Mouse (Mus musculus) left cerebral cortex, adult 18-20 months (tissue): Measurements from ENCODE around the gene Tuba3a. TPM values are rescaled to one million over a fixed set of nuclear protein-coding genes. Genes with fewer than 3 reads are reported as not detected.
A peak's percentile ranks its signal among the peaks of the same experiment; 100 is the strongest.
"Not testable (repeated sequence)": the region's sequence is repeated elsewhere in the genome, so short reads cannot be mapped to it uniquely, and the experiment has no call there.

Experiments used
- DNase-seq, 2 experiments: peaks; one replicate each; pipeline ENCODE4 v3.0.0; 2021 to 2022; ENCODE audit warnings: low spot score in 2 of 2, mixed read lengths in 1 of 2
- total RNA-seq, 2 experiments: library from RNA; stranded (reverse); gene quantifications; 2 replicates each; pipeline ENCODE4 v1.2.3; 2021

Gene Tuba3a
- total RNA-seq, 2 experiments from 2014 or later = not detected

DNA sequence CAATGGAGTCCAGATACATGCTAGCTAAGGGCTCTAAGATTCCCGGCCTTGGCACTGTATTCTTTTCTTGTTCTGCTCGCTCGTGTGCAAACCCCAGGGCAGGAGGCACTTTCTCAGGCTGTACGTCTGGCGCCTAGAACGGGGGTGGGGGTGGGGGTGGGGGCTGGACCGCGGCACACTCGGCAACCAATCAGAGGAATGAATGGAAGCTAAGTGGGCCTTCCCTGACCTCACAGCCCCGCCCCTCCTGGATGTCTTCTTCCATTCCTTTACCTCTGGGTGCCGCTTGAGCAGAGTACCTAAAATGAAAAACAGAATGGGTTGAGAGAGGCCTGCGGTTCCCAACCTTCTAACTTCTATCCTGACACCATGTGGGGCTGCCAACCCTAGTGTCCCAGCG is 23.1 kb upstream of the Tuba3a start:
- DNase-seq = no peak

DNA sequence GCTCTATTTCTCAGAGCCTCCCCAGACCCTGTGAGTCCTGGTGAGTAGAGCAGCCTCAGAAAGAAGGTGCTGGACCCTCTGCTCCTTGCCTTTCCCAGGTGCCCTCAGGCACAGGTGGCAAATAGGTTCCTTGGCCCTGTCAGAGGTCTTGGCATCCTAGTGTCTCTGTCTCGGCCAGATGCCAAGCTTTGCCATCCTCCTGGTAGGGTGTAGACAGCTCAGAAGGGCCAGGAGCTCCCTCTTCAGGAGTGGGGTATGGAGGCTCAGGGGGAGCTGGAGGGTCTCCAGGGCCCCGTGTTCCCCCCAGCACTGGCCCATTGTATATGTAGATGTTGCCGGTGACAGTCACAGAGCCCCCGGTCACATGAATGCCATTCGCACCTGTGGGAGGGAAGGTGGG is 21.2 kb upstream of the Tuba3a start:
- DNase-seq = no peak

DNA sequence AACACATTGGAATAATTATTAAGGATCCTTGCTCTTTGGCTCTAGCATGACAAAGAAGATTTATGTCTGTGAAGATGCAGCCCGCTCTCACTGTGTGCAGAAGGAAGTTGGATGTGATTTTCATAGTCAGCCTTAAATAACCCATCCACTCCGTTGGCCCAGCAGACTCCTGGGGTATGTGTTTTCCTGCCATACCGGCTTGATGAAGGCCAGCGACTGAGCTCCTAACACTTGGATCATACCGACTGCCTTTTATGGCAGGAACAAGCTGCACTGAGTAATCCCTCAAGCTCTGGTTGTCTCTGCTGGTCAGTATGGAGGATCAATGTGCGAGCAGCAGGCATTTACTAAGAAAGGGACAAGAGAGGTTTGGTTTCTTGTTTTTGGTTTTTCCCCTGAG is 19.6 kb upstream of the Tuba3a start:
- DNase-seq = no peak

DNA sequence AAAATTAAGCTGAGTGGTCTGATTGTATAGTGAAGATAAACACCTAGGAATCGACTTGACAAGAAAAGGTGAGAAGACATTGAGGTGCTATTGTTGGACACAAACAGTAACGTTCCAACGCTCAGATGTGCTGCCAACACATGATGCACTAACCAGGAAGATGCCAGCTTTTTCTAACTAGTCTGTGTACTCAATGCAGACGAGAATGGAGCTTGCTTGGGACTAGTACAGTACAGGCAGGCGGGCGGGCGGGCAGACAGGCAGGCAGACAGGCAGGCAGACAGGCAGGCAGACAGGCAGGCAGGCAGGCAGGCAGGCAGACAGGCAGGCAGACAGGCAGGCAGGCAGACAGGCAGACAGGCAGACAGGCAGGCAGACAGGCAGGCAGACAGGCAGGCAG is 18.6 kb upstream of the Tuba3a start:
- DNase-seq = not testable (repeated sequence)

DNA sequence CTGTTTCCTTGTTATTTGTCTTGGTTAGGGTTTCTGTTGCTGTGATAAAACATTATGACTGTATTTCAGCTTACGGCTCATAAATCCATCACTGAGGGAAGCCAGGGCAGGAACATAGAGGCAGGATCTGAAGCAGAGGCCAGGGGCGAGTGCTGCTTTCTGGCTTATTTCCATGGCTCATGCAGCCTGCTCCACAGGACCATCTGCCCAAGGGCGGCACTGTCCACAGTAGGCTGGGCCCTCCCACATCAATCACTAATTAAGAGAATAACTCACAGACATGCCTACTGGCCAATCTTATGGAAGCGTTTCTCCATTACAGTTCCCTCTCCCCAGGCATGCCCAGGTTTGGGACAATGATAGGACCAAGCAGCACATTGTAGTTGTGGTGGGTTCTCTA is 17.4 kb upstream of the Tuba3a start:
- no peak for DNase-seq

DNA sequence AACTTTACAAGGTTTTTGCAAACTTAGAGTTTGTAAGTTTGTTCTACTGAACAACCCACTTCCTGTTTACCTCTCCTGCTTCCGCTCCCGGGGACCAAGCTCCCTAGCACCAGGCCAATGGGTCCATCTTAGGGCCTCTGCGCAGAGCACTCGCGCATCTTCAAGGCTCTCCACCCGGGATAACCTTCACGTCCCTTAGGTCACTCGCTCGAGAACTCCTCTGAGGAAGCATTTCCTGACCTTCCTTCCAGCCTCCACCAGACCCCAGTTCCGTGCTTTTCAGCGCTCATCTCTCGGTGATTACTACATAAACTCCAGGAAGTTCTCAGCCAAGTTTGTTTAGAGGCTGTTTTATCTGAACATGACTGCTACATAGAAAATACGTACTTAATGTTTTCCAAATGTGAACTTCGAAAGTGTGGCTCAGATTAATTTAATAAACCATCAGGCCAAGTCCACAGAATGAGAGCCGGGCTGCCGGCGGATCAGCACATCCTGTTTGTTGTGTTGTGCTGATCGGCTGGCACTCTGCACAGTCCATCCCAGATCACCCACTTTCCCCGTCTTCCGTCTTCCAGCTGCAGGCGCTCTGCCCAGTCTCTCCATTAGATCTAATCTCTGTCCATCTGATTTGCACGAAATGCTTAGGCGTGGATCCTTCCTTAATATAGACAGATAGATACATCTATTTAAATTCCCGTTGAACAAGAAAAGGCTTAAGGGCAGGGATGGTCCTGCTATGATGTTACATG is 16.6 kb upstream of the Tuba3a start:
- no peak for DNase-seq

DNA sequence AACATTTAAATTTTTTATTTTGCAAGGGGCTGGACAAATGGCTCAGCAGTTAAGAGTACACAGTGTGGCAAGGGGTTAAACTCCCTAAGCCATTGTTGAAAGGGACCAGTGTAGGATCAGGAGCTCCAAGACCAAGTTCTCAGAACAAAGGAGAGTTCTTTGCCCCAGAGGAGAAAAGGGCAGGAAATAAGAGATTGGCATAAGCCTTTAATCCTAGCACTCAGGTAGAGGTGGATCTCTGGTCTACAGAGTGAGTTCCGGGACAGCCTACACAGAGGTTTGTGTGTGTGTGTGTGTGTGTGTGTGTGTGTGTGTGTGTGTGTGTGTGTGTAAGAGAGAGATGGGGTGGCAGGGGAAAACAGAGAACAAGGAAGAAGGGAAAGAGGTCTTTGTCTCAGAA is 15.1 kb upstream of the Tuba3a start:
- DNase-seq = no peak

DNA sequence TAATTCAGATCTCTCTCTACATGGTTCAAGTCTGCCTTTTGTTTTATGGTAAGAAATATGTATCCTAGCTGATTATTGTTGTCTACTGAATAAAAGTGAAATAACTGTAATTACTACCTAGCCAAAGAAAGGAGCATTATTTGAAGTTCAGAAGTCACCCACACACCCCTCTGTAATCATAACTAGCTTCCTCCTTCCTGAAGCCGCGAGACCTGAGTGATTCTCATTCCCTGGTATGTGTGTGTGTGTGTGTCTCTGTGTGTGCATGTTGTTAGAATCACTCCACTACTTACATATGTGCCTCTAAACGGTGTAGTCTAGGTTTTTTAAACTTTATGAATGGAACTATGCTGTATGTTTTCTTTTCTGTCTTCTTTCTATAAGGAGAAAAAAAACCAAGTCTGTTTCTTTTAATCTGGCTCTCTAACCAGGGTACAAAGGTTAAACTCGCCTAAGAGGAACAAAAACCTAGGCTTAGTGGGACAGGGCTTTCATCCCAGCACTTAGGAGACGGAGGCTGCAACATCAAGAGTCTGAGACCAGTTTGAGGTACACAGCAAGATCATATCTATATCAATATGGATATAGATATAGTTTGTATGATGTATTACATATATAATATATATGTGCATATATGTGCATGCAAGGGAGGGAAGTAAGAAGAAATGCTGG is 11.4 kb upstream of the Tuba3a start:
- DNase-seq = no peak

DNA sequence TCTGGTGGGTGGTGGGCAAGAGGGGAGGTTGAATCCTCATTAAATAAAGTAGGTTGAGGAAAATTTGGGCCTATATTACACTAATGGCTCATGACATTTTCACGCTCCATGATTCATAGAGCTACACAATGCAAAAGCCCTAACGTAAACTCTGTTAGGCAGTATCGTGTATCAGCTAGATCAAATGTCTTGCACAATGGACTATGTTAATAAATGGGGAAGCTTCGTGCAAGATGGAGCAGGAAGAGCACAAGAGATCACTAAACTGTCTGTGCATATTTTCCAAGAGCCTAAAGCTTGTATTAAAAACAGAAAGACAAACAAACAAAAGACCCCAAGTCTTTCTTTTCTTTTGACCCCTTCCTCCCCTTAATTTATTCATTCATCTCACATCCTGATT is 8.2 kb upstream of the Tuba3a start:
- no peak for DNase-seq

DNA sequence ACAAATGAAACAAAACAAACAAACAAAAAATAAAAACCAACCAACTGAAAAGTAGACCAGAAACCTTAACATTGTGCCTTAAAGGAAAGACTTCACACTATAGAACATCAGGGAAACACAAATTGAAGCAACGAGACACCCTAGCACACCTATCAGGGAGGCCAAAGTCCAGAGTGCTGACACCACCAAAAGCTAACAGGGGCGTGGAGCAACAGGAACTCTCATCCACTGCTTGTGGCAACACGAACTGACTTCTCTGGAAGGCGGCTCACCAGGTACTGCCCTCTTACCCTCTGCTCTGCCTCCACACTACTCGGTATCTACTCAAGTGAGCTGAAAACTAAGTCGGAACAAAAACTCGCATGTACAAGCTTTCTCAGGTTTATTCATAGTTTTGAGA is 6.4 kb upstream of the Tuba3a start:
- DNase-seq = no peak

DNA sequence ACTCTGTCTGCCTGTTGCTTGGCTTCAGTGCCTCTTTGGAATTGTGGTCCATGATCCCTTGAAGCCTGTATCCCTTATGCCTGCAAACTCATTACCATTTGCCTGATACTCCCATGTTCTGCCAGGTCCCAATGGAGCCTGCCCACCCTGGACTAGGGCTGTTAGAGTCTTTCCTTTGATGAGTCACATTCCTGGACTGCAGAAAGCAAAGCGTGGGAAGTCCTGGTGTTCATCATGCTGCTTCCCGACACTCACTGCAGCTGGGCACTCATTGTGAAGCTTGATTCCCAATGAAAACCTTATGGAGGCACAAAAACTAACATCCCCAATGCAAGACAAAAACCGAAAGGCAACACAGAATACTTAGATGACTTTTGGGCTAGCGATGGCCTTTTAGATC is 5.5 kb upstream of the Tuba3a start:
- DNase-seq = peak; percentile 21 to 50

DNA sequence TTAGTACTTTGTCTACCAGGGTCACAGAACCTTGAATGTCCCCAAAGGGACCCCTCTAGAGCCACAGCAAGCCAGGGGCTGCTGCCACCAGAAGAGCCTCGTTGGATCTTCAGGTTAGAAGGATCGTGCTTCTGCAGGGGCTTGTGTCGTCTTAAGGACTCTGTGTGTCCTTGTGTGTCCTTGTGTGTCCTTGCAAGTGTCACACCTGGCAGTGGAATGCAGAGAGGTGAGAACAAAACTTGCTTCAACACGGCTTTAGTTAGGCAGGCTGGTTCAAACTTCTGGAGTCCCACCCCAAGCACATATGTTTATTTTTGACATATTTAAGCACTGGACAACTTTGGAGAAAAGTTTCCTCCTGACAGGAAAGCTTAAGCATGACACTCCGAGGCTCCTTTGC is 2.9 kb upstream of the Tuba3a start:
- DNase-seq = no peak

DNA sequence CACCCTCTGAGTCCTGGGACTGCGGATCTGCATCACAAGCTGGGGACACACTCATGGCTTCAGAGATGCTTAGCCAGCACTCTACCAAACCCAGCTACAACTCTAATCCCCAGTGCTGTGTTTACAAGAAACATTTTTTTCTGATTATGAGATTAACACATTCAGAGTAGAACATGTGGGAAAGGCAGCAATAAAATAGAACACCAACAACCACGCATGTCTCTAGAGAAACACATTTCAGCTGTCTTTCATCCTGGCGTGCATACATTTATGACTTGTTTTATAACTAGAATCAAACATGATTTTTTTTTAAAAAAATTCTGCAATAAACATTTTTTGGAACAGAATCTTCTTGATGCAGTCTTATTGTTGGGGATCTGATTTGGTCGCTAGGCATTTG is 1.1 kb upstream of the Tuba3a start:
- no peak for DNase-seq

DNA sequence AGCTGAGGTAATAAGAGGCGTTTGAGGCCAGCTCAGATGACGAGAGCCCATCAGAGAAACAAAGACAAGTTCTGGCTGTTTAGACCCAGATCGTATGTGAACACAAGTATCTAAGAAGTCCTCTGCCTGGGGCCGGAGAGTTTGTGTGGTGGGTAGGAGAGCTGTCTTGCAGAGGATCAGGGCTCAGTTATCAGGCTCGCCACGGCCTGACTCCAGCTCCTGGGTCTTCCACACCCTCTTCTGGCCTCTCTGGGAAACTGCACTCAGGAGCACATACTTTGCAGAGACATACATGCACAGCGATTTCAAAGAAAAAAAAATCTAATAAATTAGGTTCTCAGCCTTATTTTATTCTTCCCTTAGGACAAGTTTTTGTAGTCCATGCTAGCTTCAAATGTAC is 1.1 kb downstream of the Tuba3a start:
- no peak for DNase-seq

DNA sequence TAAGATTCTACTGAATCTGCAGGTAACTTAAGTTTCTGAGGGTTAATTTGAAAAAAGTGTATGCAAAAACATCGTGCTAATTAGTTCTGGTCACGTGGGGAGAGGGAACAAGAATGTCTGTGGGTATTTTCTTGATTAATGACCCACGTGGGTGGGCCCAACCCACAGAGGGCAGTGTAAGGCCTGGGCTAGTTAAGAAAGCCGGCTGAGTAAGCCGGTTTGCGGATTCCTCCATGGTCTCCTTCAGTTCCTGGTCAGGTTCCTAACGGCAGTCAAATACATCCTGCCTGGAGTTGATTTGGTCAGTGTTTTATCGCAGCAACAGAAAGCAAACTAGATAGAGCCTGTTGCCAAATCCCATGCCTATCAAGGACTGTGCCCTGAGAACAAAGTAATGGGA is 1.6 kb downstream of the Tuba3a start:
- no peak for DNase-seq

DNA sequence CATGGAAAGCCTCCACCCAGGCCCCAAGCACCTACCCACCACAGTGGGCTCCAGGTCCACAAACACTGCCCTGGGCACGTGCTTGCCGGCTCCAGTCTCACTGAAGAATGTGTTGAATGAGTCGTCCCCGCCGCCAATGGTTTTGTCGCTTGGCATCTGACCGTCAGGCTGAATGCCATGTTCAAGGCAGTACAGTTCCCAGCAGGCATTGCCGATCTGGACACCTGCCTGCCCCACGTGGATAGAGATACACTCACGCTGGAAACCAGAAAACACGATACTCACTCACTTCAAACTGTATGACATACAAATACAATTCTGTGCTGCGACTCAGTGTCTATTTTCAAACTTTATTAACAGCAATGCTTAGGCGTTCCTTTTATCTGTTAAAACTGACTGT is 3.1 kb downstream of the Tuba3a start:
- not testable (repeated sequence) for DNase-seq

DNA sequence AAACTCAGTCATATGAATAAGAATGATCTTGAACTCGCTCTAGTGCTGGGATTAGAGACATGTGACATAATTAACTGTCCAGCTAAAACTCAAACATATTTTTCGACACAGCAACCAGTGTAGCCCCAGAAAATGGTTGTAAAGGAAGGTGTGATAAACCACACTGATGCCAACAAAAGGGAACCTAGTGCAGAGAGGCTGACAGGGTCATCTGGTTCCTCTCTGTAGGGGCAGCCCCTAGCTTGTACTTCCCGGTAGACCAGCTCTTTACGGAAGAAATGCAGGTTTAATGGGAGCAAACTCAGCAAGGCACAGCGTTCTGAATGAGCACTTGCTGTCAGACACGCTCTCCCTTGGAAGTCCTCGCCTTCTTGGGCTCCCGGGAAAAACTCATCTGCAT is 6.1 kb downstream of the Tuba3a start:
- DNase-seq = no peak

DNA sequence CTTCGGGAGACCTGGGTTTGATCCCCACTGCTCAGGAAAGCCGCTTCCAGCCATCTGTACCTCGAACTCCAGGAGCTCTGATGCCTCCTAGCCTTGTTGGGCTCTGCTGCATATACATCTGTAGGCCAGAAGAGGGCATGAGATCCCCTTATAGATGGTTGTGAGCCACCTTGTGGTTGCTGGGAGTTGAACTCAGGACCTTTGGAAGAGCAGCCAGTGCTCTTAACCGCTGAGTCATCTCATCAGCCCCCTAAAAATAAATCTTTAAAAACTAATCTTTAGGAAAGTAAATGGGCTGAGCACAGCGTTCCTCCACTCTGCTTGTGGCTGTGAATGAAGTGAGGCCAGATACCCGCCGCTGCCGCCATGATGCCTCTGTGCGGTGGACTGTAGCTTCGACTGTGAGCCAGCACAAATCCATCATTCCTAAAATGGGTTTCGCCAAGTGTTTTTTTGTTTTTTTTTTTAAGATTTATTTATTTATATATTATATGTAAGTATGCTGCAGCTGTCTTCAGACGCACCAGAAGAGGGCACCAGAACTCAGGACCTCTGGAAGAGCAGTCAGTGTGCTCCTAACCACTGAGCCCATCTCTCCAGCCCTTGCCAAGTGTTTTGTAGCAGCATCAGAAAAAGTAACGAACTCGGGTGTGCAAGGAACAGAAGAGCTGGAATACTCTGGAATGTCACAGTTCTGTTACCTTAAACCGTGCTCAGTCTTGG is 10.8 kb downstream of the Tuba3a start:
- peak in 1 of 2 experiments; percentile 22 for DNase-seq

DNA sequence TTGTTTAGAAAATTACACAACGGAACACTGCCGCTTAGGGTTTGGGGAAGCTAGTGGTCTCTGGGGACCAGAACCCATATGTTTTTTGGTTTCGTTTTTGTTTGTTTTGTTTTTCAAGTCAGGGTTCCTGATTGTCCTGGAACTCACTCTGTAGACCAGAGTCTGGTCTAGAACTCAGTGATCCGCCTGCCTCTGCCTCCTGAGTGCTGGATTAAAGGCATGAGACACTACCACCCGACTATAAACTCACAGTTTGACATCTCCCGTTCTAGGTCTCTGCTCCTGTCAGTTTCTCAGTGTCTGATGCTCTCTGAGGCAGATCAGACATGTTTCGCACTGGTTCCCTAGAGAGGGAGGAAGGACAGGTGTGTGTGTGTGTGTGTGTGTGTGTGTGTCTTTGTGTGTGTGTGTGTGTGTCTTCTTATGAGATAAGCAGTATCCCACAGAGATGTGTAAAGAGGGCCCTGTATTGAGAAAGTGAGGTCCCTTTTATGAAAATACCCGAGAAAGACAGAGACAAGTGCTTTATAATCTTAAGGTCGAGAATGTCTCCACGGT is 13.5 kb downstream of the Tuba3a start:
- no peak for DNase-seq

DNA sequence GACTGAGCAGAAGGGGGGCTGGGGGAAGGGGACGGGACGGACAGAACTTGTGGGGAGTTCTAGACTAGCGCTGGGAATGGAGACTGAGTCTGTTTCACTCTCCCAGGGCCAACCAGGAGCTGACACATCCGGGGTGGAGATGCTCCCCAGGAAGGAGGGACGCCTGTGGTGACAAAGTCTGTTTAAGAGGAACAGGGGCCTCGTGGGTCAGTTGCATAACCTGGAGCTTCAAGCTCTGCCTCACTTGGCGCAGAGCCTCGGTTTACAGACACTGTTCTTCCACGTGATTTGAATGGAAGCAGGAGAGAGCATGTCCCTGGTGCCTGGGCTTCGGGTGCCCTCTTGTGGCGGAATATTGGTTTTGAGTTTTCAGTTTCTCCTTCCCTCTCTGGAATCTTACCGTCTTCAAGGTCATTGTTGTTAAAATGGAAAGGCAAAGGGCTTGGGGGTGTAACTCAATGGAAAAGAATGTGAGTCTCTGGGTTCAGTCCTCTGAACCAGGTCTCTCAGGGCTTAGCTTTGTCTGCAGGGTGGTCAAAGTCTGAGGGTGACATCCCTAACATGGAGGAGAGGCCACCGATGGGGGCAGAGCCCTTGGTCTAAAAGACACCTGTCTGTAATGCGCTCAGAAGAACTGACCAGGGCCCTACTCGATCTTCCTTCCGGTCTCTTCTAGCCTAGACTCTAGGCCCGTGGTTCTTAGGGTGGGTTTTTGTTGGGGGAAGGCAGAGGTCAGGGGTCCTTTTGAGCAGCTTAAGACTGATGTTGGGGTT is 14.2 kb downstream of the Tuba3a start:
- DNase-seq = peak; percentile 92 to 96

DNA sequence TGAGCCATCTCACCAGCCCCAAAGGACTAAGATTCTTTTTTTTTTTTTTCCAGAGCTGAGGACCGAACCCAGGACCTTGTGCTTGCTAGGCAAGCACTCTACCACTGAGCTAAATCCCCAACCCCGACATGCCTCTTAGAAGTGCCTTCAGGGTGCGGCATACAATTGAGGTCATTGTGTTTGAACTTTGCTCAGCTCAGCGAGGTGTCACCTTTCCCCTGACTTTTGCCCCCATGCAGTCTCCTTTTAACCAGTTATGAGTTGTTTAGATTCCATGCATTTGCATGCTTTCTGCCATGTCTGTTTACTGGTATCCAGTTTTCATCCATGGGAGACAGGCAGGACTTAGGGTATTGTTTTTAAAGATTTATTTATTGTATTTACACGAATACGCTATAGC is 17.0 kb downstream of the Tuba3a start:
- DNase-seq = no peak
